Comparison of ENCODE assay signal across 8 mouse cellular contexts in genomic region chr7:143068882-143069591, GRCm38 (mm10). TPM values are rescaled to one million over a fixed set of nuclear protein-coding genes. Genes with fewer than 3 reads are reported as not detected.
DNase-seq lines count a peak whose midpoint lies in the region; ATAC-seq and TF ChIP-seq lines count a peak whose summit lies in the region.

Gene Tssc4, plus strand, starts transcription at chr7:143069249.

- peak; percentile 74 for TF ChIP-seq POLR2A in heart, adult 2 months (IDR thresholded peaks at IDR 0.05; ENCODE audit: insufficient read depth, low read depth, low read length)

- peaks cover 18% of the 10 kb centered on the region for H3K4me1 ChIP-seq in embryonic facial prominence, embryonic 14.5 days (ENCODE audit: control insufficient read depth, insufficient read depth, low read length)
- peaks cover 9% of the 10 kb centered on the region for H3K4me1 ChIP-seq in heart, adult 2 months (ENCODE audit: control insufficient read depth, insufficient read depth, low read length)
- peaks cover 28% of the 10 kb centered on the region for H3K4me1 ChIP-seq in limb, embryonic 13.5 days
- peaks cover 20% of the 10 kb centered on the region for H3K4me1 ChIP-seq in midbrain, embryonic 16.5 days (ENCODE audit: control insufficient read depth, insufficient read depth, low read length)

- DNase-seq in 3T3-L1 (ENCODE audit: low read depth, low spot score) = peak; percentile 99
- DNase-seq in adrenal gland, postnatal 4 days (ENCODE audit: low spot score in 2 of 2) = peak; percentile 78 to 95
- DNase-seq in embryonic facial prominence, embryonic 14.5 days (ENCODE audit: low spot score) = peak; percentile 100
- DNase-seq in heart, adult 2 months = peak; percentile 93 to 99
- DNase-seq in kidney, adult 8-10 months = peak; percentile 98 to 100
- DNase-seq in spleen, postnatal 10 days (ENCODE audit: low spot score in 2 of 2) = peak; percentile 86 to 93

- peak within 1 kb of the TSS; percentile 93 for H3K9ac ChIP-seq in embryonic facial prominence, embryonic 14.5 days (ENCODE audit: low read depth, low read length)
- H3K9ac ChIP-seq in heart, adult 2 months (ENCODE audit: low read depth, low read length) = peak within 1 kb of the TSS; percentile 80
- peak within 1 kb of the TSS; percentile 94 for H3K9ac ChIP-seq in limb, embryonic 13.5 days
- peak within 1 kb of the TSS; percentile 93 for H3K9ac ChIP-seq in midbrain, embryonic 16.5 days (ENCODE audit: low read depth, low read length)

- under 1% methylated on average over 47 of the region's 51 CpGs for WGBS in embryonic facial prominence, embryonic 14.5 days
- WGBS in heart, adult 2 months = under 1% methylated on average over 51 of the region's 51 CpGs
- under 1% methylated on average over 51 of the region's 51 CpGs for WGBS in limb, embryonic 13.5 days
- WGBS in midbrain, embryonic 16.5 days = under 1% methylated on average over 51 of the region's 51 CpGs

- H3K36me3 ChIP-seq in embryonic facial prominence, embryonic 14.5 days (ENCODE audit: control insufficient read depth, insufficient read depth, low read length) = peaks cover 58% of the 10 kb centered on the region
- peaks cover 1% of the 10 kb centered on the region; the same call in 1 of the 2 replicates for H3K36me3 ChIP-seq in heart, adult 2 months (ENCODE audit: control insufficient read depth, insufficient read depth, low read length)
- H3K36me3 ChIP-seq in limb, embryonic 13.5 days = peaks cover 67% of the 10 kb centered on the region
- H3K36me3 ChIP-seq in midbrain, embryonic 16.5 days (ENCODE audit: control insufficient read depth, insufficient read depth, low read length) = peaks cover 30% of the 10 kb centered on the region

- intact Hi-C loops in heart, adult 2 months (cut with DNase I) = loop anchor here (1.0 to 2.0 kb wide), 3 partner anchors 14 to 61 kb away; no protein-coding TSS in a partner anchor

- H3K79me2 ChIP-seq in heart, adult 2 months (replicated peaks; ENCODE audit: control insufficient read depth, insufficient read depth, low read length) = no peaks in the 10 kb centered on the region

- peak; percentile 93 for TF ChIP-seq EP300 in heart, adult 2 months (IDR thresholded peaks at IDR 0.05; ENCODE audit: insufficient read depth, low read depth, low read length)

- H3K4me2 ChIP-seq in embryonic facial prominence, embryonic 14.5 days (ENCODE audit: low read depth, low read length) = peak within 1 kb of the TSS; percentile 86
- H3K4me2 ChIP-seq in limb, embryonic 13.5 days (replicated peaks) = peak within 1 kb of the TSS; percentile 99
- peak within 1 kb of the TSS; percentile 99 for H3K4me2 ChIP-seq in midbrain, embryonic 16.5 days (ENCODE audit: low read length)

- ATAC-seq in embryonic facial prominence, embryonic 14.5 days (ENCODE audit: low read depth) = peak; percentile 97
- ATAC-seq in limb, embryonic 13.5 days (ENCODE audit: low FRiP score, low read depth) = peak; percentile 96
- ATAC-seq in midbrain, embryonic 16.5 days = peak; percentile 98

- TF ChIP-seq CTCF in heart, adult 2 months (IDR thresholded peaks at IDR 0.05) = no peak

- H3K4me3 ChIP-seq in embryonic facial prominence, embryonic 14.5 days (ENCODE audit: low read depth, low read length) = peak within 1 kb of the TSS; percentile 84
- peak within 1 kb of the TSS; percentile 84 for H3K4me3 ChIP-seq in heart, adult 2 months
- H3K4me3 ChIP-seq in limb, embryonic 13.5 days = peak within 1 kb of the TSS; percentile 86
- peak within 1 kb of the TSS; percentile 84 for H3K4me3 ChIP-seq in midbrain, embryonic 16.5 days (ENCODE audit: low read depth, low read length)

- no peaks in the 10 kb centered on the region for H3K9me3 ChIP-seq in embryonic facial prominence, embryonic 14.5 days (ENCODE audit: control insufficient read depth, low read length)
- no peaks in the 10 kb centered on the region for H3K9me3 ChIP-seq in limb, embryonic 13.5 days
- no peaks in the 10 kb centered on the region for H3K9me3 ChIP-seq in midbrain, embryonic 16.5 days (replicated peaks; ENCODE audit: control insufficient read depth, low read length, poor library complexity, severe bottlenecking)

- H3K27ac ChIP-seq in embryonic facial prominence, embryonic 14.5 days (replicated peaks; ENCODE audit: low read depth, low read length) = peak within 1 kb of the TSS; percentile 97
- H3K27ac ChIP-seq in heart, adult 2 months = peak within 1 kb of the TSS; percentile 97
- peak within 1 kb of the TSS; percentile 97 for H3K27ac ChIP-seq in limb, embryonic 13.5 days
- peak within 1 kb of the TSS; percentile 93 for H3K27ac ChIP-seq in midbrain, embryonic 16.5 days (ENCODE audit: low read length)

- H3K27me3 ChIP-seq in embryonic facial prominence, embryonic 14.5 days (replicated peaks; ENCODE audit: control insufficient read depth, insufficient read depth, low read length) = no peaks in the 10 kb centered on the region
- H3K27me3 ChIP-seq in heart, adult 2 months (ENCODE audit: control insufficient read depth, insufficient read depth, low read length) = no peaks in the 10 kb centered on the region
- no peaks in the 10 kb centered on the region for H3K27me3 ChIP-seq in limb, embryonic 13.5 days
- H3K27me3 ChIP-seq in midbrain, embryonic 16.5 days (ENCODE audit: control insufficient read depth, insufficient read depth, low read depth, low read length) = no peaks in the 10 kb centered on the region

RNA-seq across cellular contexts. Expression of gene Tssc4, which starts in this region (rescaled TPM):
- 10 to 100 TPM; 40.1 to 42.4 TPM for total RNA-seq in adrenal gland, postnatal 4 days (2021)
- polyA plus RNA-seq in embryonic facial prominence, embryonic 14.5 days (2014; fragmentation: Nextera tagmentation; extraction: Ambion mirVana) = 52.2 and 66.7 TPM in 2 replicates
- total RNA-seq in heart, adult 2 months (2021) = 10 to 100 TPM; 13.6 to 14.8 TPM
- 33.2 and 36.9 TPM in 2 replicates for polyA plus RNA-seq in heart, adult 2 months (2012; rRNA removed)
- polyA plus RNA-seq in limb, embryonic 13.5 days (2015; fragmentation: Nextera tagmentation; extraction: Ambion mirVana) = 112 and 115 TPM in 2 replicates
- 90.6 and 90.7 TPM in 2 replicates for polyA plus RNA-seq in midbrain, embryonic 16.5 days (2015; fragmentation: Nextera tagmentation; extraction: Ambion mirVana)

Comparison
In these comparisons a context has a peak if more than half of its experiments do, and no peak if none do; other contexts are left out.
1. Peak in every context shown above with its lines: DNase-seq, ATAC-seq, H3K4me3 ChIP-seq and H3K27ac ChIP-seq.